Mouse (Mus musculus) testis, postnatal 14 days (tissue): ENCODE data around the gene Qsox1.

Experiments
- DNase-seq: peaks from one replicate; pipeline ENCODE4 v3.0.0; 2021; ENCODE audit warnings: low spot score

Gene Qsox1

DNA sequence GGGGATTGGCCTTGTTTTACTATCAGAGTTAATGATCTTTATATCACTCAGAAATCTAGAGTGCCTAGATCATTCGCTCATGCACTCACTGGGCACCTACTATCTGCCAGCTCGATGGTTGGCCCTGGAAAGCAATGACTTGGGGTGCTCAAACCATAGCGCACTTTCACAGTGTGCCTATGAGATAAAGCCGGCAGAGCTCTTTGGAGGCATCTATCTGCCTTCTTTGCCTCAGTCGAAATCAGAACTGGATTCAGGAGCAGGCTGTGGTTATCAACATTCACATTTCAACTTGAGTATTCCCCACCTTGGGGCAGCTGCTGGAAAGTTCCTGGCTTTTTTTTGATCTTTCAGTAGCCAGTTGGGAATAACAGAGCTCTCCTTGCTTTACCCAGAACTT, 64.8 kb downstream of the Qsox1 start:
- no peak for DNase-seq

DNA sequence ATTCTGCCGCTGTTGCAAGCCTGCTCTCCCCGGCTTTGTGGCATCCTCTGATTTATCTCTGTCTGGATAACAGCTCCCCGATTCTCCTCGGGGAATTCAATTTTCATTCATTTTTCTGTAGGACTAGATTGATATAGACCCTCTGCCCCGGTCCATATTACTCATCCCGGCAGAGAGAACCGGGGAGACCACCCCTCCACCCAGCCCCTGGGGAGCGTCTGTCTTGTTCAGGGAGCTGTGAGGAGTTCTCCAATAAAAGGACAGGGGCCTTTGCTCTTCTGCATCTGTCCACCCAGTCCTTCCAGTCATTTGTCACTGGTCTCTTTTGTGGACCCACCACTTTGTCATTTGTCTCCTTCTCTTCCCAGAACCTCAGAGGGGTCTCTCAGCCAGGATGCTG, 65.7 kb downstream of the Qsox1 start:
- no peak for DNase-seq

DNA sequence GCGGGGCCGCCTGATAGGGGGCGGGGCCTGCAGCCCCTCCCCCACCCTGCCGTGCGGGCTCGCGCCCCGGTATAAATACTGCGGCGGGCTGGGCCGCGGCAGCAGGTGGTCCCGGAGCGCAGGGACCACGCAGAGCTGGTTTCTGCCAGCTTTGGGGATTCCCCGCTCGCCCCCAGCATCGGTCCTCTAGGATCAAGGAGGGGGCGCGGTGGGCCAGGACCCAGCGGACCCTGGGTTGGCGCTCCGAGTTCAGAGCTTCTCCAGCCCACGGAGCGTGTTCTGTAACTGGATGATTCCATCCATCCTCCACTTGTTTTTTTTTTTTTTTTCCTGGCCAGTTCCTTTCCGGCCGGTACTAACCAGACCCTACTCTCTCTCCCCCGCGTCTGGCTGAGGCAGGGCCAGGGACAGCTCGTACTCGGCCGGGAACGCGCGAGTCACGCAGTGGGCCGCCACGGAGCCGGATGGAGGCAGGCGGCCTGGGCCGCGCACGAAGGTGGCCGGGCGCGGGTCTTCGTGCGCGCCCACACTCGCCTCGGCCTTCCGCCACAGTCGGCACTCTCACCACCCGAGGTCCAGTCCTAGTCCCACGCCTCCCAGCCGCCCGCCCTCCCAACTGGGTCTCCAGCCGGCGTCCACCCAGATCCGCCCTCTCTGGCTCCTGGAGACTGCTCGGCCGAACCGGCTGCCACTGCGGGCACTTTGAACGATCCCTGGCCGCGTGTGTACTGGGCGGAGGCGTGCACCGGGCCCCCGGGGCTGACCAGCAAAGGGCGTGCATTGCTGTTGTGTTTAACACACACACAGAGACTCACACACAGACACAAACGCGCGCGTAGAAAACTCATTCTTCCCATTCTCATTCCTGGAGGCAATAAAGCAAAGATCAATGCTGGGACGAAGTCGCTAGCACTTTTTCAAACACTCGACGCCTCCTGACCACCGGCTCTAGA, 70.0 kb downstream of the Qsox1 start:
- DNase-seq = peak; percentile 49

DNA sequence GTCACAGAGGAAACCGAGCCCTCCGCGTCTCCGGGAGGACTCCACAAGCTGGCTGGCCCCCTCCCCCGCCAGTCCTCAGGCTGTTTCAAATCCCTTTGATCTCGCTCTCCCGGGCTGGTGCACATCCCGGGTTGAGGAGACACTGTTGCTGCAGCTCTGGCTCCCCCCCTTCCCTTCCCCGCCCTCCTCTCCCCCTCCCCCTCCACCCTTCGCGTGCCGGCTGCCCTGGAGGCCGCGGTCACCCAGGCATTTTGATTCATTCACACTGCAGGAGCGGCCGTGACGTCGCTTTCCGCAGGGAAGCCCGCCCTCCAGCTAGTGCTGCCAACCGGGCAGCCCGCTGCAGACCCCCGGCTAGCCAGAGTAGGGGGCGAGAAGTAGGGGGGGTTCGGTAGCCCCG, 70.7 kb downstream of the Qsox1 start:
- peak; percentile 52 for DNase-seq

DNA sequence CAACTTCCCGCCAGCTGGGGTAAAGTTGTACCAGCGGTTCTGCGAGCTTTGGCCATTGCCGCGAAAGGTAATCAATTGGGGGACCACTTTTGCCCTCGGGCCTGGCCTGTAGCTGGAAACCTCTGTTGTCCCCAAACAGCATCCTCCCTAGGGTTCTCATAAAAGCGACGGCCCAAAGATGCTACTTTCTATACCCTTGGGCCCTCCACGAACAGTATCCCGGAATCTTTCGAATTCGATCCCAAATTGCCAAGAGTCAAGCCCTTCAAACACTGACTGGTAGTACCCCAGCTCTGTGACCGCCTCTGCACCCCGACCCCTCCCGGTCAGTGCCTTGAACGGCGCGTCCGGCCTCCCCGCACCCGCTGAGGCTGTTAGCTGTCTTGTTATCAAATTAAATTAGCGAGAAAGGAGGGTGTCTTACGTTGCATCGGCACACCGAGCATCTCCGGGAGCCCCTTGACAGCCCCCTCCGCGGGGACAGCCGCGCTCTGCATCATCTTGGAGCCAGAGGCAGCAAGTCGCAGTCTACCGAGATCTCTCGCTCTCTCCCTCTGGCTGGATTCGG, 71.2 kb downstream of the Qsox1 start:
- DNase-seq = no peak

DNA sequence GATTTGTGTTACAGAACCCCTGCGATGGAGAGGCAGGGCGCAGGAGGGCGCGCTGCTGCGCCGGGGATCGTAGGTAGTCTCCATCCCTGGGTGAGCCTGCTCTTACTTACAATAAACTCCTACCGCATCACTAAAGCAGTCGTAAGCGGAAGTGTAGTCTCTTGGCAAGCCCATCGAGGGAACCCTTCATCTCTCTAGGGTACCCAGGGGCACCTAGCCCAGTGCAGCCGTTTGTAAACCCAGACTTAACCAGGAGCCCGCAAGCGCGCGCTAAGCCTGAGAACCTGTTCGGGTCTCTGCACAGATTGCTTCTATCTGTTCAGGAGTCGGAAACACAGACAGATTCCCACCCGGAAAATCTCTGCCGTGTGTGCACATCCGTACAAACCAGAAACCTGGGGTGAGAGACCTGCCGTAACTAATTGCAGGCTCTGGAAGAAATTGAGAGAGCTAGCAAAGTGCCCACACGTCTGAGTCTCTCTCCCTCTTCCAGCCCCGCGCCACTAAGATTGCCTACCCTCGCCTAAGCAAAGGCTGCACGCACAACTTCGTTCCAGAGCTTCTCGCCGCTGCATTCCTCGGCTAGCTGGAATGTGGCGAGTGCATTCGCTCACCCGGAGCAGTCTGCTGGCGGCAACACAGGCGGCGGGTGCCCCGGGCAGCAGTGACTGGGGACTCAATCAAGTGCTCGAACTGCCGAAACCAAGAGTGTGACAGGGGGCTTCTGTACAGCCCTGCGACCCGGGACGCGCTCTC, 71.9 kb downstream of the Qsox1 start:
- no peak for DNase-seq

DNA sequence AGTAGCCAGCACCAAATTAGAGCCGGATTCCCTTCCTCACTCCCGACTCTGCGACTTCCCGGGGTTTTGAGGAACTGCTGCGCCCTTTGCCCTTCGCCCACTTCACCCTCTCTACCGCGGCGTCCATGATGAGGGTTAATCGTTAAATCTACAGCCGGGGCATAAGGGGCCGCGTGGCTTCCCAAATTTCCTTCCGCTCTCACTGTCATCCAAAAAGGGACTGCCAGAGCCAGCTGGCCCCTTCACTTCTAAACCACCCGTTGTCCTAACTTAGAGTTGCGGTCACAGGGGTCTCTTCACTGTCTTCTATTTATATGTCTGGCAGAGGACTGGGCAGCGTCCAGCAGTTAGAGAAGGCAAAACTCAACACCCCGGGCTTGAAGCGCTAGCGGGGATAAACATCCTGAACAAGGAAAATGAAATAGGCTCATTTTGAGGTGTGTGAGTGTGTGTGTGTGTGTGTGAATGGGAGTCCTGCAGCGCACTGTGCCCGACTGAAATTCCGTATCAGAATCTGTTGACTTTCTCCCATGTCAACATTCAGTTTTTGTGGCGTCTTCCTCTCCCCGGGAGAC, 74.8 kb downstream of the Qsox1 start:
- DNase-seq = no peak

DNA sequence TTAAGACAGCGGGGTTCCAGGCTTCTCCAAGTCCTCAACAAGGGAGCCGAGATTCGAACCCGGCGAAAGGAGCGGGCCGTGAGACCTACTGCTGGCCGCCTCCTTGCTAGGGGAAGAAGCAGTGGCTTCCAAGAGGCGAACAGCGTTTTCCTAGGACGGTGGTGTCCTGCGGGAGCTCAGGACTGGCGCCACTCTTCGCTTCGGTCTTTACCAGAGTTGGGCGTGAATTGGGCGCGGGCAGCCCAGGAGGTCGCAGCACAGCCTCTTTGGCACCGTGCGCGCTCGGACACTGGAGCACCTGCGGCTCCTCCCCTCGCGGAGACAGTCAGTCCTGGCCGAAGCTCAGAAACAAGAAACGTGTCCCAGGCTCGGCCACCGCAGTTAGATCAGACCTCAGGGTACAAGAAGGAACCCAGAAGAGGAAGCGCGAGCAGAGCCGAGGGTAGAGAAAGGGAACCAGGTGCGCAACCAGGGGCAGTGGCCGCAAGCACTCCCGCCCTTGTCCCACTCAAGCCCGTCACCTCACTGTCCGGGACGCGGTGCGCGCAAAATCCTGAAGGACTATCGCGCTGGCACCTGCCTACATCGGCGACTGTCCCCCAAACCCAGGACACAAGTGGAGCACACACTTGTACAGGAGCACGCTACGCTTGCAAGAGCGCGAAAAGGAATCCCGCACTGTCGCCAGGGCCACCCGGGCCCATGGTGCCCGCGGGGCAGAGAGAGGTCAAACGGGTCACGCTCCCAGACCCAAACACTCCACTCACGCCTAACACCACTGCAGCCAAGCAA, 75.5 kb downstream of the Qsox1 start:
- no peak for DNase-seq

DNA sequence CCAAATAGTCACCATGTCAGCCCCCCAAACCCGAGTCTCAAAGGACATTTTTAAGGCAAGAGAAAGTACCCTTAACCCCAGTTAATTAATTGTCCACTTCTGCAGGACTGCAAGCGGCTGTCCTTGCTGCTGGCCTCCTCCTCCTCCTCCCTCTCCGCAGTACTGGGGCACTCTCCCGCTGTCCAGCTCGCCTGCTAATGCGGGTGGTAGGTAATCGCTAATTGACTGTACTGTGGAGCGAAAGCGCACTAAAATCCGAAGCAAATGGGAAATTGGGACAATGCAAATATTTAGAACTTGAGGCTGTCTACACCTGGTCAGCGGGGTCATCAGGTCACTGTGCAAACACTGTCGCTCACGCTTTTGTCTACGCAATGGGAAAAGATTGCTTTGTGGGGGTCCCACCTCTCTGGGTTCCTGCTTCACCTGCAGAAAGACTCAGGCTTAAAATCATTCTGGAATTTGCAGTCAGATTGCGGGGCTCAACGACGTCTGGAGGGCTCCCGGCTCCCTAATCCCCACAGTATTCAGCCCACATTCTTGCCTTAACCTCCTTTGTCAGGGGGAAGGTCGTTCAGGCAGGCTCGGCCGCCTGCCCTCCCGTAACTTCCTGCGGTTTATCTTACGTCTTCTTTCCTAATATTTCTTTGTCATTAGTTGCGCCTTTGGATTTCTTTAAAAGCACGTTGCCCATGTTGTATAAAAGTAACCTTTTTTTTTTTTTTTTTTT, 76.4 kb downstream of the Qsox1 start:
- DNase-seq = no peak

DNA sequence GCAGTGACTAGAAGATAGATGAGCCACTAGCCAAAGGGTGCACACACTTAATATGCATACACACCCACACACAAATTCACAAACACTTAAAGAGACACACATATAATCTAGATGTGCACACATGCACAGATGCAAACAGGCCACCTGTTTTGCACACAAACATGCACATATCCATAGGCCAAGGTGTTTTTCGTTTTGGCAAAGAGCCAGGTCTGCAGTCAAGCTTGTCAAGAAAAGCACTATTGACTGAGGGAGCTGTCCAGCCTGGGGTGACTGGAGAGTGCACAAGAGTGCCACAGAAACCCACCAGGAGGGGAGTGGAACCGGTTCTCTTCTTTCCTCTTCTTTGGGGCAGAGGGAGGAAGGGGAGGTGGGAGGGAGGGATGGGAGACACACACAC, 81.5 kb downstream of the Qsox1 start:
- DNase-seq = no peak

DNA sequence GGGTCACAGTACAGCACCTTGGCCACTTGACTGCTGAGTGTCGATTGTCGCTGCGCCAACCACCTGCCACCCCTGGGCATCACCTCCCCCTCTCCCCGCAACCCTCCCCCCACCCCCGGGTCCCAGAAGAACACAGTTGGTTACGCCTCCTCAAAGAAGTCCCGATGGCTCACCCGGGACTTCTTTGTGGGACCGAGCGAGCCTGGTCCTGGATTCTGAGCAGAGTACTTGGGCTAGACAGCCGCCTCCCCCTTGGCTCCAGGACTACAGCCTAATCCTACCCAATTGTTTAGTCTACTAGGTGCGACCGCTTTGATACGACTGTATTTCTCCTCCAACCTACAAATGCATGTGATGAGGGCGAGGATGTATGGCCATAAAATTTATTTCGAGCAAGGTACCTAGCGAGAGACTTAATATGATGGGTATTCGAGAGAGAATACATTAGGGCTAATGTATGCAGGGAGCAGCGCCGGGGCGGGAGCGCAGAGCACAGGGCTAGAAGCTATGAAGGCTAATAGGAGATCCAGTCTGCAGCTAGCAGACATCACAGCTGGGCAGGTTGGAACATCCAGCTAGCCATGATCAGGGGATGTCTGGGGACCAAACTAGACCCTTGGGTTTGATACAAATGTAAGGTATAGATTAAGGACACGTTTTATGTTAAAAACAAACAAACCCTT, 83.4 kb downstream of the Qsox1 start:
- DNase-seq = no peak

DNA sequence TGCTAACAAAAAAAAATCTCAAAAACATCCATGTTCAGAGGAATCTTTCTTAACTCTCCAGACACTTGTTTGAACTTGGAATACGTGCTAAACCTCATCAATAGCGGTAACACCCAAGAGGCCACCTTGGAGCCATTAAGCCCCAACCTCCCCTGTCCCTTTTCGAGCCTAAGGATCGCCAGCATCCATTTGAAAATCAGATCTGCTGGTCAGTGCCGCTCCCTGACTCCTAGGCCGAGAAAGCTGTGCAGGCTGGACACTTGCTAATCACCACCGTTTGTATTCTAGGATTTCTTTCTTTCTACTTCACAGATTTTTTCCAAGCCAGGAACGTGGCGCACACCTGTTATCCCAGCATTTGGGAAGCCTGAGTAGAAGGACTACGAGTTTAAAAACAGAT, 84.9 kb downstream of the Qsox1 start:
- DNase-seq = no peak
